Mouse (Mus musculus): ENCODE data around the gene Zdhhc19. TPM values are rescaled to one million over a fixed set of nuclear protein-coding genes. Genes with fewer than 3 reads are reported as not detected.

Zdhhc19 gene
- polyA plus RNA-seq, 1 experiment = not detected

- H3K27me3 ChIP-seq (ENCODE audit: control insufficient read depth, insufficient read depth, insufficient read length) = no peaks in the 10 kb centered on the region
- H3K79me2 ChIP-seq (ENCODE audit: control insufficient read depth, insufficient read depth) = no peaks in the 10 kb centered on the region
- no peaks in the 10 kb centered on the region for H3K36me3 ChIP-seq (ENCODE audit: control insufficient read depth, insufficient read depth)
- H3K79me3 ChIP-seq (ENCODE audit: low read depth) = no peaks in the 10 kb centered on the region
- TF ChIP-seq FOSL1 (IDR thresholded peaks at IDR 0.05; ENCODE audit: insufficient read depth, low read length, poor library complexity, severe bottlenecking) = no peak
- no peak for TF ChIP-seq USF1 (IDR thresholded peaks at IDR 0.05; ENCODE audit: low read depth)
- TF ChIP-seq MYOG (IDR thresholded peaks at IDR 0.05; ENCODE audit: control insufficient read depth, extremely low read depth, insufficient read length) = no peak
- TF ChIP-seq CTCF (IDR thresholded peaks at IDR 0.05; ENCODE audit: control insufficient read depth, insufficient read depth, insufficient read length) = no peak
- no peak for TF ChIP-seq MAX (IDR thresholded peaks at IDR 0.05)
- TF ChIP-seq CEBPB (IDR thresholded peaks at IDR 0.05; ENCODE audit: low read depth) = no peak
- no peak for TF ChIP-seq MYOD1 (IDR thresholded peaks at IDR 0.05; ENCODE audit: control insufficient read depth, insufficient read length, low read depth)
- no peak overlapping the region for H3K4me3 ChIP-seq (ENCODE audit: insufficient read depth, poor library complexity, severe bottlenecking)
- no peak overlapping the region for H3ac ChIP-seq (ENCODE audit: control insufficient read depth, insufficient read length, low read depth)
Observed at GRCm38 (mm10) chr16:32526906-32527305, 30.8 kb downstream of the Zdhhc19 start.

GRCm38 (mm10) chr16:32532878-32533826 is 37.1 kb downstream of the Zdhhc19 start:
- H3K36me3 ChIP-seq (ENCODE audit: control insufficient read depth, insufficient read depth) = no peaks in the 10 kb centered on the region
- no peaks in the 10 kb centered on the region for H3K79me2 ChIP-seq (ENCODE audit: control insufficient read depth, insufficient read depth)
- no peaks in the 10 kb centered on the region for H3K79me3 ChIP-seq (ENCODE audit: low read depth)
- H3K4me3 ChIP-seq (ENCODE audit: insufficient read depth, poor library complexity, severe bottlenecking) = no peak overlapping the region
- TF ChIP-seq USF1 (IDR thresholded peaks at IDR 0.05; ENCODE audit: low read depth) = no peak
- no peak for TF ChIP-seq FOSL1 (IDR thresholded peaks at IDR 0.05; ENCODE audit: insufficient read depth, low read length, poor library complexity, severe bottlenecking)
- TF ChIP-seq CEBPB (IDR thresholded peaks at IDR 0.05; ENCODE audit: low read depth) = no peak
- TF ChIP-seq CTCF (IDR thresholded peaks at IDR 0.05; ENCODE audit: control insufficient read depth, insufficient read depth, insufficient read length) = no peak
- no peak for TF ChIP-seq MYOD1 (IDR thresholded peaks at IDR 0.05; ENCODE audit: control insufficient read depth, insufficient read length, low read depth)
- no peak for TF ChIP-seq MAX (IDR thresholded peaks at IDR 0.05)
- no peak for TF ChIP-seq MYOG (IDR thresholded peaks at IDR 0.05; ENCODE audit: control insufficient read depth, extremely low read depth, insufficient read length)
- H3K27me3 ChIP-seq (ENCODE audit: control insufficient read depth, insufficient read depth, insufficient read length) = no peaks in the 10 kb centered on the region
- no peak overlapping the region for H3ac ChIP-seq (ENCODE audit: control insufficient read depth, insufficient read length, low read depth)

- TF ChIP-seq CTCF (IDR thresholded peaks at IDR 0.05; ENCODE audit: control insufficient read depth, insufficient read depth, insufficient read length) (no peak), MYOD1 (IDR thresholded peaks at IDR 0.05; ENCODE audit: control insufficient read depth, insufficient read length, low read depth) (no peak), CEBPB (IDR thresholded peaks at IDR 0.05; ENCODE audit: low read depth) (no peak), MYOG (IDR thresholded peaks at IDR 0.05; ENCODE audit: control insufficient read depth, extremely low read depth, insufficient read length) (no peak), FOSL1 (IDR thresholded peaks at IDR 0.05; ENCODE audit: insufficient read depth, low read length, poor library complexity, severe bottlenecking) (no peak), MAX (IDR thresholded peaks at IDR 0.05) (no peak), USF1 (IDR thresholded peaks at IDR 0.05; ENCODE audit: low read depth) (no peak)
- Histone ChIP-seq H3K79me3 (ENCODE audit: low read depth) (no peaks in the 10 kb centered on the region), H3K79me2 (ENCODE audit: control insufficient read depth, insufficient read depth) (no peaks in the 10 kb centered on the region), H3K27me3 (ENCODE audit: control insufficient read depth, insufficient read depth, insufficient read length) (no peaks in the 10 kb centered on the region), H3K36me3 (ENCODE audit: control insufficient read depth, insufficient read depth) (no peaks in the 10 kb centered on the region), H3K4me3 (ENCODE audit: insufficient read depth, poor library complexity, severe bottlenecking) (no peak overlapping the region), H3ac (ENCODE audit: control insufficient read depth, insufficient read length, low read depth) (no peak overlapping the region)
Observed at GRCm38 (mm10) chr16:32535157-32535751, 39.2 kb downstream of the Zdhhc19 start.

- Histone ChIP-seq H3K27me3 (ENCODE audit: control insufficient read depth, insufficient read depth, insufficient read length) (no peaks in the 10 kb centered on the region), H3ac (ENCODE audit: control insufficient read depth, insufficient read length, low read depth) (no peak overlapping the region), H3K4me3 (ENCODE audit: insufficient read depth, poor library complexity, severe bottlenecking) (no peak overlapping the region), H3K79me2 (ENCODE audit: control insufficient read depth, insufficient read depth) (no peaks in the 10 kb centered on the region), H3K79me3 (ENCODE audit: low read depth) (no peaks in the 10 kb centered on the region), H3K36me3 (ENCODE audit: control insufficient read depth, insufficient read depth) (no peaks in the 10 kb centered on the region)
- TF ChIP-seq FOSL1 (IDR thresholded peaks at IDR 0.05; ENCODE audit: insufficient read depth, low read length, poor library complexity, severe bottlenecking) (no peak), MAX (IDR thresholded peaks at IDR 0.05) (no peak), USF1 (IDR thresholded peaks at IDR 0.05; ENCODE audit: low read depth) (no peak), CTCF (IDR thresholded peaks at IDR 0.05; ENCODE audit: control insufficient read depth, insufficient read depth, insufficient read length) (no peak), MYOD1 (IDR thresholded peaks at IDR 0.05; ENCODE audit: control insufficient read depth, insufficient read length, low read depth) (no peak), CEBPB (IDR thresholded peaks at IDR 0.05; ENCODE audit: low read depth) (no peak), MYOG (IDR thresholded peaks at IDR 0.05; ENCODE audit: control insufficient read depth, extremely low read depth, insufficient read length) (no peak)
Observed at GRCm38 (mm10) chr16:32537867-32538660, 42.0 kb downstream of the Zdhhc19 start.

- TF ChIP-seq MYOG (IDR thresholded peaks at IDR 0.05; ENCODE audit: control insufficient read depth, extremely low read depth, insufficient read length) (no peak), CEBPB (IDR thresholded peaks at IDR 0.05; ENCODE audit: low read depth) (no peak), MAX (IDR thresholded peaks at IDR 0.05) (no peak), USF1 (IDR thresholded peaks at IDR 0.05; ENCODE audit: low read depth) (no peak), FOSL1 (IDR thresholded peaks at IDR 0.05; ENCODE audit: insufficient read depth, low read length, poor library complexity, severe bottlenecking) (no peak), CTCF (IDR thresholded peaks at IDR 0.05; ENCODE audit: control insufficient read depth, insufficient read depth, insufficient read length) (no peak), MYOD1 (IDR thresholded peaks at IDR 0.05; ENCODE audit: control insufficient read depth, insufficient read length, low read depth) (no peak)
- no peak overlapping the region for H3ac ChIP-seq (ENCODE audit: control insufficient read depth, insufficient read length, low read depth)
- H3K27me3 ChIP-seq (ENCODE audit: control insufficient read depth, insufficient read depth, insufficient read length) = no peaks in the 10 kb centered on the region
- H3K4me3 ChIP-seq (ENCODE audit: insufficient read depth, poor library complexity, severe bottlenecking) = no peak overlapping the region
- H3K36me3 ChIP-seq (ENCODE audit: control insufficient read depth, insufficient read depth) = no peaks in the 10 kb centered on the region
- H3K79me2 ChIP-seq (ENCODE audit: control insufficient read depth, insufficient read depth) = no peaks in the 10 kb centered on the region
- H3K79me3 ChIP-seq (ENCODE audit: low read depth) = no peaks in the 10 kb centered on the region
Observed at GRCm38 (mm10) chr16:32538761-32539255, 42.7 kb downstream of the Zdhhc19 start.
